Mouse (Mus musculus) kidney, embryonic 14.5 days (tissue): ENCODE data around the gene Rexo1. TPM values are rescaled to one million over a fixed set of nuclear protein-coding genes. Genes with fewer than 3 reads are reported as not detected.

Experiments used
- ATAC-seq: fragments of 200-750 bp; cut with Nextera tagmentation; 2 replicates; pipeline ENCODE4 v1.8.0; 2017; ENCODE audit warnings: moderate number of reproducible peaks, mild to moderate bottlenecking, moderate TSS enrichment, moderate library complexity; ENCODE audit not compliant: low FRiP score, low TSS enrichment
- H3K27ac ChIP-seq: fragments of 300-500 bp; sonication (generic); 2 replicates; pipeline ENCODE4 v1.5.1; 2014; ENCODE audit warnings: low read depth, mild to moderate bottlenecking, low read length, moderate library complexity, mixed read lengths
- H3K27me3 ChIP-seq: fragments of 300-500 bp; sonication (generic); 2 replicates; pipeline ENCODE4 v1.6.1; 2014; ENCODE audit warnings: mild to moderate bottlenecking, low read length; ENCODE audit not compliant: control insufficient read depth, insufficient read depth
- H3K36me3 ChIP-seq: fragments of 300-500 bp; sonication (generic); 2 replicates; pipeline ENCODE4 v1.6.1; 2014; ENCODE audit warnings: low read length, mixed read lengths; ENCODE audit not compliant: control insufficient read depth, insufficient read depth
- H3K4me1 ChIP-seq: fragments of 300-500 bp; sonication (generic); 2 replicates; pipeline ENCODE4 v1.6.1; 2014; ENCODE audit warnings: low read length, mixed read lengths; ENCODE audit not compliant: control insufficient read depth, insufficient read depth
- H3K4me2 ChIP-seq: fragments of 300-500 bp; sonication (generic); replicated peaks from 2 replicates; pipeline ENCODE4 v1.6.1; 2014; ENCODE audit warnings: low read depth, mild to moderate bottlenecking, low read length
- H3K4me3 ChIP-seq: fragments of 300-500 bp; sonication (generic); 2 replicates; pipeline ENCODE4 v1.5.1; 2014; ENCODE audit warnings: mild to moderate bottlenecking, low read length
- H3K9ac ChIP-seq: fragments of 300-500 bp; sonication (generic); 2 replicates; pipeline ENCODE4 v1.6.1; 2014; ENCODE audit warnings: low read depth, mild to moderate bottlenecking, low read length, moderate library complexity
- H3K9me3 ChIP-seq: fragments of 300-500 bp; sonication (generic); 2 replicates; pipeline ENCODE4 v1.6.1; 2016; ENCODE audit warnings: low read length; ENCODE audit not compliant: control insufficient read depth
- WGBS: fragments of 180-500 bp; shearing (Covaris S2); extraction: QIAGEN DNeasy Blood & Tissue Kit; methylation state at CpG from one replicate; pipeline ENCODE4 v1.1.7; 2014; 5-methylcytosine and 5-hydroxymethylcytosine counted together
- polyA plus RNA-seq: library from polyadenylated mRNA; unstranded; fragments of >200 nt; fragmentation: Nextera tagmentation; extraction: Ambion mirVana; gene quantifications from 2 replicates; pipeline ENCODE4 v1.2.1, GENCODE M21; 2014

The Rexo1 gene
- polyA plus RNA-seq, 1 experiment from 2014 or later = 31.3 TPM

- Histone ChIP-seq H3K9ac (no peak overlapping the region), H3K4me3 (no peak overlapping the region), H3K4me1 (0 out of 2 replicates have a peak, but pooled peaks cover 3% of the 10 kb centered on the region), H3K27ac (no peak overlapping the region), H3K9me3 (no peaks in the 10 kb centered on the region), H3K36me3 (no peaks in the 10 kb centered on the region), H3K27me3 (peaks cover 29% of the 10 kb centered on the region), H3K4me2 (peak overlapping the region; percentile 16)
- ATAC-seq = no peak
- 11% methylated on average over 13 of the region's 13 CpGs for WGBS
Measured at GRCm38 (mm10) chr10:80535711-80536110, 25.6 kb downstream of the Rexo1 start.

GRCm38 (mm10) chr10:80535071-80535470 lies 26.3 kb downstream of the Rexo1 start:
- Histone ChIP-seq H3K9me3 (no peaks in the 10 kb centered on the region), H3K27me3 (peaks cover 29% of the 10 kb centered on the region), H3K4me3 (0 out of 2 replicates have a peak overlapping the region, but pooled peaks have one; percentile 9), H3K4me2 (peak overlapping the region; percentile 16), H3K4me1 (0 out of 2 replicates have a peak, but pooled peaks cover 3% of the 10 kb centered on the region), H3K9ac (no peak overlapping the region), H3K36me3 (no peaks in the 10 kb centered on the region), H3K27ac (no peak overlapping the region)
- WGBS = 11% methylated on average over 14 of the region's 14 CpGs
- ATAC-seq = no peak

GRCm38 (mm10) chr10:80533704-80534103 lies 27.7 kb downstream of the Rexo1 start:
- Histone ChIP-seq H3K4me2 (no peak overlapping the region), H3K4me3 (no peak overlapping the region), H3K9me3 (no peaks in the 10 kb centered on the region), H3K27me3 (peaks cover 29% of the 10 kb centered on the region), H3K9ac (no peak overlapping the region), H3K27ac (no peak overlapping the region), H3K4me1 (0 out of 2 replicates have a peak, but pooled peaks cover 3% of the 10 kb centered on the region), H3K36me3 (no peaks in the 10 kb centered on the region)
- peak; percentile 48 for ATAC-seq
- 13% methylated on average over 7 of the region's 7 CpGs for WGBS

GRCm38 (mm10) chr10:80532783-80533182 lies 28.6 kb downstream of the Rexo1 start:
- ATAC-seq = no peak
- H3K9me3 ChIP-seq = no peaks in the 10 kb centered on the region
- peaks cover 24% of the 10 kb centered on the region for H3K27me3 ChIP-seq
- H3K36me3 ChIP-seq = no peaks in the 10 kb centered on the region
- no peak overlapping the region for H3K27ac ChIP-seq
- H3K4me2 ChIP-seq = no peak overlapping the region
- H3K4me1 ChIP-seq = 0 out of 2 replicates have a peak, but pooled peaks cover 3% of the 10 kb centered on the region
- no peak overlapping the region for H3K4me3 ChIP-seq
- H3K9ac ChIP-seq = no peak overlapping the region
- WGBS = 86% methylated on average over 11 of the region's 11 CpGs

- H3K27ac ChIP-seq = no peak overlapping the region
- H3K27me3 ChIP-seq = no peaks in the 10 kb centered on the region
- peaks cover 5% of the 10 kb centered on the region for H3K9me3 ChIP-seq
- 32% methylated on average over 9 of the region's 9 CpGs for WGBS
- ATAC-seq = peak; percentile 88
- no peak overlapping the region for H3K4me3 ChIP-seq
- H3K4me1 ChIP-seq = no peaks in the 10 kb centered on the region
- no peak overlapping the region; the same call in 1 of the 2 replicates for H3K4me2 ChIP-seq
- no peak overlapping the region for H3K9ac ChIP-seq
- H3K36me3 ChIP-seq = no peaks in the 10 kb centered on the region
Measured at GRCm38 (mm10) chr10:80526172-80526571, 35.2 kb downstream of the Rexo1 start.

- Histone ChIP-seq H3K4me3 (no peak overlapping the region), H3K27me3 (no peaks in the 10 kb centered on the region), H3K36me3 (no peaks in the 10 kb centered on the region), H3K9ac (no peak overlapping the region), H3K4me2 (no peak overlapping the region), H3K9me3 (peaks cover 11% of the 10 kb centered on the region), H3K27ac (no peak overlapping the region), H3K4me1 (no peaks in the 10 kb centered on the region)
- ATAC-seq = no peak
- WGBS = 95% methylated on average over 7 of the region's 7 CpGs
Measured at GRCm38 (mm10) chr10:80523299-80523698, 38.1 kb downstream of the Rexo1 start.

GRCm38 (mm10) chr10:80519287-80519686 lies 42.1 kb downstream of the Rexo1 start:
- H3K9ac ChIP-seq = no peak overlapping the region
- no peak overlapping the region for H3K4me3 ChIP-seq
- H3K36me3 ChIP-seq = no peaks in the 10 kb centered on the region
- WGBS = 75% methylated on average over 2 of the region's 2 CpGs
- peaks cover 8% of the 10 kb centered on the region for H3K27me3 ChIP-seq
- H3K27ac ChIP-seq = no peak overlapping the region
- H3K4me1 ChIP-seq = no peaks in the 10 kb centered on the region
- peaks cover 11% of the 10 kb centered on the region for H3K9me3 ChIP-seq
- no peak for ATAC-seq
- H3K4me2 ChIP-seq = no peak overlapping the region

- ATAC-seq = no peak
- H3K9ac ChIP-seq = peak overlapping the region; percentile 28; the same call in 1 of the 2 replicates
- H3K27ac ChIP-seq = no peak overlapping the region
- WGBS = 8% methylated on average over 19 of the region's 19 CpGs
- peaks cover 43% of the 10 kb centered on the region for H3K27me3 ChIP-seq
- no peaks in the 10 kb centered on the region for H3K9me3 ChIP-seq
- H3K4me3 ChIP-seq = peak overlapping the region; percentile 19; the same call in 1 of the 2 replicates
- no peaks in the 10 kb centered on the region for H3K4me1 ChIP-seq
- H3K4me2 ChIP-seq = peak overlapping the region; percentile 29
- no peaks in the 10 kb centered on the region for H3K36me3 ChIP-seq
Measured at GRCm38 (mm10) chr10:80513739-80514138, 47.6 kb downstream of the Rexo1 start.

GRCm38 (mm10) chr10:80510273-80510660 lies 51.1 kb downstream of the Rexo1 start:
- Histone ChIP-seq H3K27me3 (peaks cover 59% of the 10 kb centered on the region), H3K9me3 (no peaks in the 10 kb centered on the region), H3K36me3 (no peaks in the 10 kb centered on the region), H3K4me2 (no peak overlapping the region), H3K4me3 (no peak overlapping the region), H3K9ac (no peak overlapping the region), H3K27ac (no peak overlapping the region), H3K4me1 (no peaks in the 10 kb centered on the region)
- WGBS = 39% methylated on average over 10 of the region's 10 CpGs
- no peak for ATAC-seq
